Mouse (Mus musculus): ENCODE data around the gene Ccl1.

DNA sequence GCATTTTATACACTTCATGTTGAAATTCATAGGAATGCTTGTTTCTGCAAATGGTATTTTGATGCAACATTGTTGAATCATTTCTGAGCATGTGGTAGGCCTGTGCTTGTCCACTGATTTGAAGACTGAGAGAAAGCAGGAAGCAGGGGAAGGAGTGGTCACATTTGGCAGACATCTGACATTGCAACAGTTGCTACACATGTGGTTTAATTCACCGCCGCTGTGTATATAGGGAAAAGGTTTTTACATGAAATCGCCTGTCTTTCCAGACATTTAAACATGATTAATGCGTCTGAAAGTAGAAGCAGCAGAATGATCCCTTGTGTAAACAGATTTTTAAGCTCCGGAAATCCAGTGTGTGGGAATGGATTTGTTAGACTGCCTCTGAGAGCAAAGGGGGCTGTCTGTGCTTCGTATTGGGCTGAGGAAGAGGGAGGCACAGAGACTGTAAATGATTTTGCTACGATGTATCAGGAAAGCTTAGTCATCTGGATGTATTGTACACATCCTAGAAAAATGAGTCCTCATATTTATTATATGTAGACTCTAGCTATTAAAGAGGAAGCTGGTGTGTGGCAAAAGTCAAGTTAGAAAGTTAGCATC lies 165.9 kb downstream of the Ccl1 start:
- TF ChIP-seq CTCF (IDR thresholded peaks at IDR 0.05; ENCODE audit: borderline replicate concordance, control insufficient read depth, extremely low read depth, insufficient read depth, low read length, poor library complexity) (no peak), POLR2A (IDR thresholded peaks at IDR 0.05; ENCODE audit: control insufficient read depth, extremely low read depth, insufficient read depth, low read length, poor library complexity) (no peak)

All from thymus, adult 2 months (tissue).